Mouse (Mus musculus): ENCODE data around the gene Lhx1.

Gene Lhx1

GRCm38 (mm10) chr11:84524511-84525270 lies 644 bp downstream of the Lhx1 start:
- no peak for DNase-seq

- DNase-seq = no peak
Measured at GRCm38 (mm10) chr11:84523841-84524510, 1.4 kb downstream of the Lhx1 start.

GRCm38 (mm10) chr11:84523321-84523831 lies 2.0 kb downstream of the Lhx1 start:
- DNase-seq = no peak

- DNase-seq = no peak
Measured at GRCm38 (mm10) chr11:84522577-84523320, 2.6 kb downstream of the Lhx1 start.

- no peak for DNase-seq
Measured at GRCm38 (mm10) chr11:84521751-84522299, 3.5 kb downstream of the Lhx1 start.

- no peak for DNase-seq
Measured at GRCm38 (mm10) chr11:84521071-84521390, 4.3 kb downstream of the Lhx1 start.

GRCm38 (mm10) chr11:84520269-84521070 lies 4.9 kb downstream of the Lhx1 start:
- no peak for DNase-seq

GRCm38 (mm10) chr11:84519576-84520268 lies 5.6 kb downstream of the Lhx1 start:
- DNase-seq = no peak

GRCm38 (mm10) chr11:84519036-84519435 lies 6.3 kb downstream of the Lhx1 start:
- no peak for DNase-seq

- DNase-seq = no peak
Measured at GRCm38 (mm10) chr11:84518261-84518660, 7.1 kb downstream of the Lhx1 start.

- DNase-seq = no peak
Measured at GRCm38 (mm10) chr11:84517431-84517830, 7.9 kb downstream of the Lhx1 start.

- no peak for DNase-seq
Measured at GRCm38 (mm10) chr11:84516501-84517240, 8.7 kb downstream of the Lhx1 start.

- DNase-seq = peak; percentile 97
Measured at GRCm38 (mm10) chr11:84513171-84514116, 11.9 kb downstream of the Lhx1 start, which contains the start of gene Aatf. Aatf (minus strand) TSS chr11:84513522.

- no peak for DNase-seq
Measured at GRCm38 (mm10) chr11:84512031-84512430, 13.3 kb downstream of the Lhx1 start.

GRCm38 (mm10) chr11:84504296-84504695 lies 21.0 kb downstream of the Lhx1 start:
- DNase-seq = no peak

- DNase-seq = no peak
Measured at GRCm38 (mm10) chr11:84497944-84498343, 27.4 kb downstream of the Lhx1 start.

- DNase-seq = no peak
Measured at GRCm38 (mm10) chr11:84496901-84497300, 28.4 kb downstream of the Lhx1 start.

- no peak for DNase-seq
Measured at GRCm38 (mm10) chr11:84495774-84496173, 29.6 kb downstream of the Lhx1 start.

GRCm38 (mm10) chr11:84481661-84482060 lies 43.7 kb downstream of the Lhx1 start:
- no peak for DNase-seq

GRCm38 (mm10) chr11:84480451-84480850 lies 44.9 kb downstream of the Lhx1 start:
- no peak for DNase-seq
